Mouse (Mus musculus) liver, embryonic 14 days (tissue): ENCODE data around the gene Sdccag8. TPM values are rescaled to one million over a fixed set of nuclear protein-coding genes. Genes with fewer than 3 reads are reported as not detected.

ENCODE experiments used
- polyA plus RNA-seq: library from polyadenylated mRNA; depleted of rRNA; stranded (reverse); fragments of >200 nt; gene quantifications from 2 replicates; pipeline ENCODE4 v1.2.3, GENCODE M21; 2012; rRNA removed

The Sdccag8 gene
- 2.4 and 3.1 TPM in 2 replicates for polyA plus RNA-seq

DNA sequence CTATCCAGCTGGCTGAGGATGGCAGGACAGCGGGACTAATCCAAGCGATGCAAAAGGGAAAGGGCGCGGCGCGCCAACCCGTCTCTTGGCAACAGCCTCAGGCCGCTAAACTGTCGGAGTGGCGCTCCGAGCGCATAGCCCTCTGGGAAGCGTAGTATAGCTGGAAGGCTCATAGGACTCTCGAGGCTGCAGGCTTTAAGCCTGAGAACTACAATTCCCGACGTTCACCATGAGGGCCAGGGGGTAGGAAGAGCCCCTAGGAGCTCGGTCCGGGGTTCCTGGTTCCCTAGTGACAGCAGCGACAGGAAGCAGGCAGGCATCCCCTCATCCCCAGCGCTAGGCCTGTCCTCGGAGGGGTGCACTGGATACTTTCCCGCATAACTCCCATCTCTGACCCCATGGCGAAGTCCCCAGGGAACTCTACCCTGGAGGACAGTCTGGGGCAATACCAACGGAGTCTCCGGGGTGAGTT is at the start of gene Sdccag8:
Gene Sdccag8, plus strand, starts transcription at position 70 of the 472 bp plus-strand sequence.

DNA sequence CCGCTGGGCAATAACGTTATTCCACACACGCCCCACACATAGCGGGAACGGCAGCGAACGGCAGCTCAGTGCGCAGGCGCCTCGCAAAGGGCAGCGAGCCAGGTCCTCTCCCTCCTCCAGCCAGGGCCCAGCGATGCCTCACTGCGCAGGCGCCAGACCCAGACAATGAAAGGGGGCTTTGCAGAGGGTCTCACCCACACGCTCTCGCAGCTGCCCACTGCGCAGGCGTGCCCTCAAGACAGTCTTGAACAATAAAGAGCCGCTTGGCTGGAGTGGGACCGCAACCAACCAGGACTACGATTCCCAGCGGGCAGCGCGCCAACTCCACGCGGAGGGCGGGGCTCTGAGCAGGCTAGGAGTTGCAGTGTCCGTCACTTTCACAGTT is 432 bp upstream of the Sdccag8 start, which contains the start of gene Cep170:
Gene Cep170, minus strand, starts transcription at position 32 of the 385 bp plus-strand sequence.

Other genes starting within 250 kb of the Sdccag8 start
- 5.5 and 6.0 TPM in 2 replicates for gene Cep170, start 593 bp upstream of the Sdccag8 start, polyA plus RNA-seq